Mouse (Mus musculus) lung, embryonic 16.5 days (tissue): Measurements from ENCODE around the gene Slc35a1. TPM values are rescaled to one million over a fixed set of nuclear protein-coding genes. Genes with fewer than 3 reads are reported as not detected.

Source experiments
- ATAC-seq: fragments of 200-750 bp; cut with Nextera tagmentation; 2 replicates; pipeline ENCODE4 v1.8.0; 2017; ENCODE audit warnings: low read depth, mild to moderate bottlenecking, moderate library complexity
- H3K27ac ChIP-seq: fragments of 300-500 bp; sonication (generic); 2 replicates; pipeline ENCODE4 v1.5.1; 2014; ENCODE audit warnings: mild to moderate bottlenecking, control low read depth, low read length
- H3K27me3 ChIP-seq: fragments of 300-500 bp; sonication (generic); 2 replicates; pipeline ENCODE4 v1.6.1; 2014; ENCODE audit warnings: low read depth, low read length, mixed read lengths; ENCODE audit not compliant: control insufficient read depth, insufficient read depth
- H3K36me3 ChIP-seq: fragments of 300-500 bp; sonication (generic); 2 replicates; pipeline ENCODE4 v1.6.1; 2014; ENCODE audit warnings: low read length; ENCODE audit not compliant: control insufficient read depth, insufficient read depth
- H3K4me1 ChIP-seq: fragments of 300-500 bp; sonication (generic); replicated peaks from 2 replicates; pipeline ENCODE4 v1.6.1; 2014; ENCODE audit warnings: low read length, mixed read lengths; ENCODE audit not compliant: control insufficient read depth, insufficient read depth
- H3K4me2 ChIP-seq: fragments of 300-500 bp; sonication (generic); 2 replicates; pipeline ENCODE4 v1.6.1; 2014; ENCODE audit warnings: low read depth, low read length, control low read depth
- H3K4me3 ChIP-seq: fragments of 300-500 bp; sonication (generic); 2 replicates; pipeline ENCODE4 v1.5.1; 2014; ENCODE audit warnings: mild to moderate bottlenecking, low read length, control low read depth
- H3K9ac ChIP-seq: fragments of 300-500 bp; sonication (generic); 2 replicates; pipeline ENCODE4 v1.6.1; 2014; ENCODE audit warnings: low read length, control low read depth
- H3K9me3 ChIP-seq: fragments of 300-500 bp; sonication (generic); 2 replicates; pipeline ENCODE4 v1.6.1; 2016; ENCODE audit warnings: low read length; ENCODE audit not compliant: control insufficient read depth
- WGBS: fragments of 180-500 bp; shearing (Covaris S2); extraction: QIAGEN DNeasy Blood & Tissue Kit; methylation state at CpG from one replicate; pipeline ENCODE4 v1.1.7; 2014; 5-methylcytosine and 5-hydroxymethylcytosine counted together
- polyA plus RNA-seq: library from polyadenylated mRNA; unstranded; fragments of >200 nt; fragmentation: Nextera tagmentation; extraction: Ambion mirVana; gene quantifications from 2 replicates; pipeline ENCODE4 v1.2.1, GENCODE M21; 2015

Slc35a1 gene
- polyA plus RNA-seq, 1 experiment from 2014 or later = 55.2 TPM

DNA sequence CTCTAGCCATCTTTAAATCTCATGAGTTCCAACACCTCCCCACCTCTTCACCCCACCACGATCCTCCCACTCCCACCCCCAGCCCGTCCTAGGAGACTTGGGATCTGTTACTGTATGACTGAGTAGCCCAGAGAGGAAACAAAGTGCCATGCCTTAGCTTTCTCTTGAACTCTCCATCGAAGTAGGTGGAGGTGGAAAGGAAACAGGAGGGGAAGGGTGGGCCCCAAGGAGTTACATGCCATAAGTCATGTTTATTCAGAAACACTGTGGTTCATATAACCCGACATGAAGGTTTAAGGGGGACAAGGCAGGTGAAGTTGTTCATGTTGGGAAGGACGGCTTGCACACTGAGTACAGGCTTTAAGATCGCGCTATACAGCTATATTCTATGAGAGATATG is 49.9 kb downstream of the Slc35a1 start:
- H3K27ac ChIP-seq = no peak overlapping the region
- H3K9ac ChIP-seq = no peak overlapping the region
- H3K4me3 ChIP-seq = no peak overlapping the region
- H3K27me3 ChIP-seq = no peaks in the 10 kb centered on the region
- H3K4me1 ChIP-seq = no peaks in the 10 kb centered on the region
- H3K9me3 ChIP-seq = no peaks in the 10 kb centered on the region
- ATAC-seq = no peak
- no peak overlapping the region for H3K4me2 ChIP-seq
- WGBS = 90% methylated on average over 7 of the region's 7 CpGs
- H3K36me3 ChIP-seq = peaks cover 20% of the 10 kb centered on the region

DNA sequence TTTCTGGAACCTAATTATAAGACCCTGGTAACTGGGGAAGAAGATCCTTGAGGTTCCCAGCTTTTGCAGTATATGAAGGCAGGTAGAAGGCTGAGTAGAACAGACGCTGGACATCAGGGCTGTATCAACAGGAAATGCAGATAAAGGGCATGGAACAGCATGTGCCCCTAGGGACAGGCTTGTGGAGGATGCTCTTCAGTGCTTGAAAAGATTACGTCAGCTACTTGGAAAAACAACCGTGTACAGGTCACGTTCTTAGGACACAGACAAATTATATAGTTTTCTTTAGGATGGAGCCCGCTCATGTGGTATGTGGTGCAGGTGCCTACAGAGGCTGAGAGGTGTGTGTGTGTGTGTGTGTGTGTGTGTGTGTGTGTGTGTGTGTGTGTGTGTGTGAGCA is 51.2 kb downstream of the Slc35a1 start:
- Histone ChIP-seq H3K4me3 (no peak overlapping the region), H3K9ac (no peak overlapping the region), H3K4me2 (no peak overlapping the region), H3K4me1 (no peaks in the 10 kb centered on the region), H3K9me3 (no peaks in the 10 kb centered on the region), H3K36me3 (peaks cover 24% of the 10 kb centered on the region), H3K27ac (no peak overlapping the region), H3K27me3 (no peaks in the 10 kb centered on the region)
- no peak for ATAC-seq
- 73% methylated on average over 5 of the region's 5 CpGs for WGBS

DNA sequence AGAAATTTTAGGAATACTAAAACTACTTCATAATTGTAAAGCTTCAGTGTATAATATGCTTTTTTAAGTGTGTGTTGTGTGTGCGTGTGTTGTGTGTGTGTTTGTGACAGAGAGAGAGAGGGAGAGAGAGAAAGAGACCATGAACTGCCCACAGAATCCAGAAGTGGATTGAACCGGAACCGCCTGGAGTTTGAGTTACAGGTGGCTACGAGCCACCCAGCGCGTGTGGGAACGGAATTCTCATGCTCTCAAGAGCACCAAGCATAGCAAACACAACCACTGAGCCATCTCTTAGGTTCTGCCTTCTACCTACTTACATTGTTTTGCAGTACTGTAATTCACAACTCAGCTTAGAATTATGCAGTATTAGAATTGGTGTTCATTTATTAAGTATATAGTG is 53.1 kb downstream of the Slc35a1 start:
- H3K4me1 ChIP-seq = no peaks in the 10 kb centered on the region
- no peaks in the 10 kb centered on the region for H3K27me3 ChIP-seq
- no peaks in the 10 kb centered on the region for H3K9me3 ChIP-seq
- peaks cover 13% of the 10 kb centered on the region for H3K36me3 ChIP-seq
- no peak overlapping the region for H3K4me2 ChIP-seq
- H3K9ac ChIP-seq = no peak overlapping the region
- no peak overlapping the region for H3K27ac ChIP-seq
- 89% methylated on average over 7 of the region's 7 CpGs for WGBS
- no peak for ATAC-seq
- no peak overlapping the region for H3K4me3 ChIP-seq

DNA sequence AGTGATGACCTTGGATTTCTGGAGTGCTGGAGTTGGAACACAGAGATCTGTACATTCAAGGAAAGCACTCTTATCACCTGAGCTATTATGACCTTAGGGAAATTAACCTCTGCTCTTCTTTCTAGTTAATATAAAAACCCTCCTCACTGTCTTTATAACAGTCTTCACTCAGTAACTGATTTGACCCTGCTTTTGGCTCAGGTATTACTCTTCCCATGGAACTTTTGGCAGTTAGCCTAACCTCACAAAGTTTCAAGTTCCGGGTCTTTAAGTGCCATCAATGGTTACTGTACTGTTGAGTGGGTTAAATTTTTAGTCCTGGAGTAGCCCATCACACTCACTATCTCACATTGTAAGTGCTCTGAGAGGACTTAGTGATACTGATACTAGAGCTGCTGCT is 57.3 kb downstream of the Slc35a1 start:
- no peaks in the 10 kb centered on the region for H3K4me1 ChIP-seq
- no peak overlapping the region for H3K9ac ChIP-seq
- H3K27ac ChIP-seq = no peak overlapping the region
- no peaks in the 10 kb centered on the region for H3K9me3 ChIP-seq
- peaks cover 17% of the 10 kb centered on the region for H3K36me3 ChIP-seq
- H3K4me2 ChIP-seq = no peak overlapping the region
- ATAC-seq = no peak
- WGBS = 56% methylated on average over 1 of the region's 1 CpGs
- H3K27me3 ChIP-seq = no peaks in the 10 kb centered on the region
- no peak overlapping the region for H3K4me3 ChIP-seq

DNA sequence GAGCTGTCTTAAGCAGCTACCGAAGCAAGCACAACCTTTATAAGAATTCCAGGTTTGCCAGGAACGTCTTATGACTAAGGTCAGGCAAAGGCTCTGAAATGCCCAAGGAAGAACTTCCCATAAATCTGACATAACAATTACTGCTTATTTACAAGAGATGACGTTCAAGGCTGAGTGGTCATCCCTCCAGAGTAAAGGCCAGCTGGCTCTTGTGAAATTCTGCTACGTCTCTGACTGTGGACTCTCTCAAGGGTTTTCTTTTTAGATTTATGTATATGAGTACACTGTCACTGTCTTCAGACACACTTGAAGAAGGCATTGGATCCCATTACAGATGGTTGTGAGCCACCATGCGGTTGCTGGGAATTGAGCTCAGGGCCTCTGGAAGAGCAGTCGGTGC is 60.8 kb downstream of the Slc35a1 start:
- no peak for ATAC-seq
- Histone ChIP-seq H3K4me2 (no peak overlapping the region), H3K27me3 (no peaks in the 10 kb centered on the region), H3K4me3 (no peak overlapping the region), H3K9ac (no peak overlapping the region), H3K4me1 (no peaks in the 10 kb centered on the region), H3K27ac (no peak overlapping the region), H3K9me3 (no peaks in the 10 kb centered on the region), H3K36me3 (peaks cover 9% of the 10 kb centered on the region)
- 81% methylated on average over 6 of the region's 6 CpGs for WGBS

DNA sequence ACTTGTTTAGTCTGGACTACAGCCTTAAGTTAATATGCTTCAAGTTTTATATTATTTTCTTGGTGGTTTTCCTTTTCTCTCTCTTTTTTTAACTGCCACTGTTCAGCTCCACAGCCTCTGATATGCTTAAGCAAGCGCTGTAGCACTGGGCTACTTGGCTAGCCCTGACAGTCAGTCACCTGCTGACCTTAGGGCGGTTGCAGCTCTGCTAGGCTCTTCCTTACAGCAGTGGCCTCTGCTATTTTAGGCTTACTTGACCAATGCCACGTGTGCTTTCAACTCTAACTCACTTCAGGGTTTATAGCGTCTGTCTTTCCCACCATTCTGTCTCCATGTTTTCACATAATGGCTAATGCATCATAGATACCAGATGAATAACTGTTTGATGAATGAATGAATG is 61.7 kb downstream of the Slc35a1 start:
- no peak for ATAC-seq
- Histone ChIP-seq H3K27ac (no peak overlapping the region), H3K4me3 (no peak overlapping the region), H3K27me3 (no peaks in the 10 kb centered on the region), H3K9me3 (no peaks in the 10 kb centered on the region), H3K36me3 (peaks cover 9% of the 10 kb centered on the region), H3K4me1 (no peaks in the 10 kb centered on the region), H3K9ac (no peak overlapping the region), H3K4me2 (no peak overlapping the region)
- WGBS = 85% methylated on average over 4 of the region's 4 CpGs

DNA sequence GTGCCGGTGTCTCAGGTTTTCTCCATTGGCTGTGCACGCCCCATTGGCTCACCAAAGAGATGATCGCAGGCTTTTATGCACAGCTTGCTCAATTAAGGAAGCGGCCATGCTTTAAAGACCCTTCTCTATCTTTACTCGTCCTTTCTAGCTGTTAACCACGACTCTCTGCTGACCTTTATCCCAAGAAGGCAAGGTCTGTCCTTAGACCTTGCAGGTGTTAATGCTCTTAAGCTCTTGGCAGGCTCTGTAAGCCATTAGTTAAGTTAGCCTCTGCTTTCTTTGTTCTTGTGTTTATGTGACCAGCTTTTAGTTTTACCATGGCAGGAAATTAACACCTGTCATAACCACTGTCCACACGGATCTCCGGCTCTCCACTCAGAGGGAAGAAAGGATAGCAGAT is 71.1 kb downstream of the Slc35a1 start:
- H3K27ac ChIP-seq = no peak overlapping the region
- 0 out of 2 replicates have a peak, but pooled peaks cover 2% of the 10 kb centered on the region for H3K36me3 ChIP-seq
- ATAC-seq = no peak
- peak overlapping the region; percentile 64 for H3K4me2 ChIP-seq
- no peaks in the 10 kb centered on the region for H3K27me3 ChIP-seq
- H3K9me3 ChIP-seq = no peaks in the 10 kb centered on the region
- peak overlapping the region; percentile 89; the same call in 1 of the 2 replicates for H3K4me3 ChIP-seq
- peak overlapping the region; percentile 94; the same call in 1 of the 2 replicates for H3K9ac ChIP-seq
- WGBS = 71% methylated on average over 8 of the region's 8 CpGs
- peaks cover 15% of the 10 kb centered on the region for H3K4me1 ChIP-seq

DNA sequence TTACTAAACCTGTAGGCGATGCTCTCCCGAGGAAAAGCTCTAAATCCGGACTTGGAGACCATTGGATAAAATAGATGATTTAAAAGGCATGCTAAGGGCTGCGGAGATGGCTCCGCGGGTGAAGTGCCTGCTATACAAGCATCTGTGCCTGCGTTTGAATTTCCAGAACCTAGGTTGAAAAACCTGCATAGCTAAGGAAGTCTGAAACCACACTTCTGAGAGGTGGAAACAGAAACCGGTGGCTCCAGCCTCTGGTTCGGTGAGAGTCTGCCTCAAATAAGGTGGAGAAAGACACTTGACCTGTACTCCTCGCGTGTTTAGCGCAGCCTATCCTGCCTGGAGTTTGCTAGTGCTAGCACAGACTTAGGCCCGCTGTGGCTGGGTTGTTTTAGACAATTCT is 71.9 kb downstream of the Slc35a1 start:
- Histone ChIP-seq H3K27ac (peak overlapping the region; percentile 92; the same call in 1 of the 2 replicates), H3K27me3 (no peaks in the 10 kb centered on the region), H3K36me3 (0 out of 2 replicates have a peak, but pooled peaks cover 2% of the 10 kb centered on the region), H3K4me1 (peaks cover 15% of the 10 kb centered on the region), H3K9ac (peak overlapping the region; percentile 94), H3K4me2 (peak overlapping the region; percentile 64), H3K4me3 (peak overlapping the region; percentile 89), H3K9me3 (no peaks in the 10 kb centered on the region)
- WGBS = under 1% methylated on average over 13 of the region's 13 CpGs
- ATAC-seq = peak; percentile 11; the same call in 1 of the 2 replicates

DNA sequence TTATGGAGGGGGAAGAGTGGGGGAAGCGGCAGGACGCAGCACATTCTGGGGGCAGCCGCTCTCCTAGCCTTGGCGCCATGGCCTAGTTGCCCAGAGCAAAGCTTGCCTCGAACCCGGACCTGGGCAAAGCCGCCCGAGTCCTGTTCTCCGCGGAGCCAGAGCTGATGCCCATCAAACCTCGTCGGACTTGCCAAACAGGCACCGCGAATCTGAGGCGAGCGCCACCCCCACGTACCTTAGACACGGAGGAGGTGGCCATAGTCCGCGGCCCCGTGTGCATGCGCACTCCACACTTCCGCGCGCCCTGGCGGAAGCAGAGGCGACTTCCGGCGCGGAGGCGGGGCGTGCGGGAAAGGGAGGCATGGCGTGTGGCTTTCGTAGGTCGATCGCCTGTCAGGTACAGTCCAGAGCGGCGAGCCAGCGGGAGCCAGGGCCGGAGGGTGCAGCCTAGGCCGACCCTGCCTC is 72.6 kb downstream of the Slc35a1 start, which contains the start of the genes Orc3 and Rars2:
Gene Orc3, minus strand, starts transcription at position 315 of the 465 bp plus-strand sequence.
Gene Rars2, plus strand, starts transcription at position 328 of the 465 bp plus-strand sequence.
- no peaks in the 10 kb centered on the region for H3K9me3 ChIP-seq
- WGBS = under 1% methylated on average over 38 of the region's 42 CpGs
- ATAC-seq = peak; percentile 99
- H3K4me2 ChIP-seq = peak within 1 kb of the TSS; percentile 64
- no peaks in the 10 kb centered on the region for H3K27me3 ChIP-seq
- peak within 1 kb of the TSS; percentile 94 for H3K9ac ChIP-seq
- peak within 1 kb of the TSS; percentile 92 for H3K27ac ChIP-seq
- peak within 1 kb of the TSS; percentile 89 for H3K4me3 ChIP-seq
- H3K4me1 ChIP-seq = peaks cover 15% of the 10 kb centered on the region
- no peaks in the 10 kb centered on the region for H3K36me3 ChIP-seq
